Mouse (Mus musculus): ENCODE data around the gene 4930544D05Rik. TPM values are rescaled to one million over a fixed set of nuclear protein-coding genes. Genes with fewer than 3 reads are reported as not detected.

4930544D05Rik gene
- polyA plus RNA-seq, 1 experiment from 2014 or later, result not detected

GRCm38 (mm10) chr11:70660571-70660970 is 44.9 kb downstream of the 4930544D05Rik start:
- Histone ChIP-seq H3K4me3 (no peak overlapping the region), H3K4me2 (no peak overlapping the region), H3K9me3 (replicated peaks) (no peaks in the 10 kb centered on the region), H3K36me3 (peaks cover 57% of the 10 kb centered on the region), H3K4me1 (peaks cover 35% of the 10 kb centered on the region), H3K9ac (no peak overlapping the region; the same call in 1 of the 2 replicates), H3K27ac (no peak overlapping the region), H3K27me3 (replicated peaks) (0 out of 2 replicates have a peak, but pooled peaks cover 9% of the 10 kb centered on the region)
- WGBS (ENCODE audit: insufficient replicate concordance), result 85% methylated on average over 8 of the region's 8 CpGs
- no peak for ATAC-seq

GRCm38 (mm10) chr11:70663101-70663500 is 47.5 kb downstream of the 4930544D05Rik start:
- Histone ChIP-seq H3K36me3 (peaks cover 65% of the 10 kb centered on the region), H3K27me3 (replicated peaks) (no peaks in the 10 kb centered on the region), H3K4me3 (no peak overlapping the region), H3K27ac (no peak overlapping the region), H3K9ac (no peak overlapping the region), H3K4me1 (peaks cover 23% of the 10 kb centered on the region), H3K9me3 (replicated peaks) (no peaks in the 10 kb centered on the region), H3K4me2 (no peak overlapping the region)
- no peak for ATAC-seq
- WGBS (ENCODE audit: insufficient replicate concordance), result 83% methylated on average over 8 of the region's 8 CpGs

GRCm38 (mm10) chr11:70663957-70664356 is 48.3 kb downstream of the 4930544D05Rik start:
- no peak for ATAC-seq
- Histone ChIP-seq H3K27ac (no peak overlapping the region), H3K9me3 (replicated peaks) (no peaks in the 10 kb centered on the region), H3K4me2 (no peak overlapping the region), H3K27me3 (replicated peaks) (no peaks in the 10 kb centered on the region), H3K4me3 (no peak overlapping the region), H3K36me3 (peaks cover 65% of the 10 kb centered on the region), H3K9ac (no peak overlapping the region), H3K4me1 (peaks cover 17% of the 10 kb centered on the region)
- WGBS (ENCODE audit: insufficient replicate concordance), result 93% methylated on average over 6 of the region's 6 CpGs

GRCm38 (mm10) chr11:70664741-70665140 is 49.1 kb downstream of the 4930544D05Rik start:
- peaks cover 19% of the 10 kb centered on the region for H3K4me1 ChIP-seq
- no peak overlapping the region for H3K27ac ChIP-seq
- no peaks in the 10 kb centered on the region for H3K9me3 ChIP-seq (replicated peaks)
- H3K4me2 ChIP-seq, result no peak overlapping the region
- H3K36me3 ChIP-seq, result peaks cover 63% of the 10 kb centered on the region
- H3K27me3 ChIP-seq (replicated peaks), result no peaks in the 10 kb centered on the region
- 89% methylated on average over 9 of the region's 9 CpGs for WGBS (ENCODE audit: insufficient replicate concordance)
- ATAC-seq, result no peak
- H3K4me3 ChIP-seq, result no peak overlapping the region
- no peak overlapping the region for H3K9ac ChIP-seq

Other genes starting within 250 kb of the 4930544D05Rik start
- gene Pelp1, start 205.8 kb upstream of the 4930544D05Rik start, polyA plus RNA-seq (2016; fragmentation: Nextera tagmentation; extraction: Ambion mirVana), result 28.6 and 29.7 TPM in 2 replicates
- 17.9 and 22.5 TPM in 2 replicates for gene Arrb2, start 183.2 kb upstream of the 4930544D05Rik start, polyA plus RNA-seq (2016; fragmentation: Nextera tagmentation; extraction: Ambion mirVana)
- 19.7 and 21.7 TPM in 2 replicates for gene Med11, start 163.9 kb upstream of the 4930544D05Rik start, polyA plus RNA-seq (2016; fragmentation: Nextera tagmentation; extraction: Ambion mirVana)
- 0.12 and 0.23 TPM in 2 replicates for gene Zmynd15, start 156.4 kb upstream of the 4930544D05Rik start, polyA plus RNA-seq (2016; fragmentation: Nextera tagmentation; extraction: Ambion mirVana)
- 0.87 and 1.1 TPM in 2 replicates for gene Cxcl16, start 155.9 kb upstream of the 4930544D05Rik start, polyA plus RNA-seq (2016; fragmentation: Nextera tagmentation; extraction: Ambion mirVana)
- 2.8 and 2.9 TPM in 2 replicates for gene Tm4sf5, start 110.6 kb upstream of the 4930544D05Rik start, polyA plus RNA-seq (2016; fragmentation: Nextera tagmentation; extraction: Ambion mirVana)
- gene Vmo1, start 101.2 kb upstream of the 4930544D05Rik start, polyA plus RNA-seq (2016; fragmentation: Nextera tagmentation; extraction: Ambion mirVana), result 0.42 and 0.44 TPM in 2 replicates
- gene Gltpd2, start 96.7 kb upstream of the 4930544D05Rik start, polyA plus RNA-seq (2016; fragmentation: Nextera tagmentation; extraction: Ambion mirVana), result 15.3 and 17.5 TPM in 2 replicates
- gene Psmb6, start 90.5 kb upstream of the 4930544D05Rik start, polyA plus RNA-seq (2016; fragmentation: Nextera tagmentation; extraction: Ambion mirVana), result 415 and 437 TPM in 2 replicates
- not detected in 2 replicates for gene Gm40193, start 82.9 kb upstream of the 4930544D05Rik start, polyA plus RNA-seq (2016; fragmentation: Nextera tagmentation; extraction: Ambion mirVana)
- 2.0 and 2.6 TPM in 2 replicates for gene Pld2, start 75.8 kb upstream of the 4930544D05Rik start, polyA plus RNA-seq (2016; fragmentation: Nextera tagmentation; extraction: Ambion mirVana)
- gene Mink1, start 53.0 kb upstream of the 4930544D05Rik start, polyA plus RNA-seq (2016; fragmentation: Nextera tagmentation; extraction: Ambion mirVana), result 8.3 and 8.7 TPM in 2 replicates
- not detected in 2 replicates for gene Chrne, start 3.4 kb downstream of the 4930544D05Rik start, polyA plus RNA-seq (2016; fragmentation: Nextera tagmentation; extraction: Ambion mirVana)
- 5.5 and 5.6 TPM in 2 replicates for gene Gp1ba, start 23.3 kb downstream of the 4930544D05Rik start, polyA plus RNA-seq (2016; fragmentation: Nextera tagmentation; extraction: Ambion mirVana)
- gene Rnf167, start 31.4 kb downstream of the 4930544D05Rik start, polyA plus RNA-seq (2016; fragmentation: Nextera tagmentation; extraction: Ambion mirVana), result 73.6 and 86.1 TPM in 2 replicates
- 77.3 and 83.3 TPM in 2 replicates for gene Slc25a11, start 31.6 kb downstream of the 4930544D05Rik start, polyA plus RNA-seq (2016; fragmentation: Nextera tagmentation; extraction: Ambion mirVana)
- gene Pfn1, start 38.8 kb downstream of the 4930544D05Rik start, polyA plus RNA-seq (2016; fragmentation: Nextera tagmentation; extraction: Ambion mirVana), result 1,519 and 1,532 TPM in 2 replicates
- gene Eno3, start 41.4 kb downstream of the 4930544D05Rik start, polyA plus RNA-seq (2016; fragmentation: Nextera tagmentation; extraction: Ambion mirVana), result 6.7 and 7.6 TPM in 2 replicates
- gene Spag7, start 53.6 kb downstream of the 4930544D05Rik start, polyA plus RNA-seq (2016; fragmentation: Nextera tagmentation; extraction: Ambion mirVana), result 76.8 and 84.5 TPM in 2 replicates
- gene Camta2, start 72.3 kb downstream of the 4930544D05Rik start, polyA plus RNA-seq (2016; fragmentation: Nextera tagmentation; extraction: Ambion mirVana), result 6.1 and 6.4 TPM in 2 replicates
- gene Inca1, start 84.3 kb downstream of the 4930544D05Rik start, polyA plus RNA-seq (2016; fragmentation: Nextera tagmentation; extraction: Ambion mirVana), result 0.41 and 0.97 TPM in 2 replicates
- 1.0 and 1.1 TPM in 2 replicates for gene Kif1c, start 84.7 kb downstream of the 4930544D05Rik start, polyA plus RNA-seq (2016; fragmentation: Nextera tagmentation; extraction: Ambion mirVana)
- gene Zfp3, start 148.4 kb downstream of the 4930544D05Rik start, polyA plus RNA-seq (2016; fragmentation: Nextera tagmentation; extraction: Ambion mirVana), result 1.9 and 2.2 TPM in 2 replicates
- gene Scimp, start 196.7 kb downstream of the 4930544D05Rik start, polyA plus RNA-seq (2016; fragmentation: Nextera tagmentation; extraction: Ambion mirVana), result 0.26 and 0.41 TPM in 2 replicates
- gene Rabep1, start 228.9 kb downstream of the 4930544D05Rik start, polyA plus RNA-seq (2016; fragmentation: Nextera tagmentation; extraction: Ambion mirVana), result 21.1 and 23.0 TPM in 2 replicates

All from liver, embryonic 12.5 days (tissue).